Mouse (Mus musculus): ENCODE measurements around the gene Tmem33. TPM values are rescaled to one million over a fixed set of nuclear protein-coding genes. Genes with fewer than 3 reads are reported as not detected.

Tmem33 gene
- total RNA-seq, 1 experiment from 2014 or later, result 128 TPM

GRCm38 (mm10) chr5:67258473-67258872, 1.9 kb upstream of the Tmem33 start:
- no peak for DNase-seq

DNA sequence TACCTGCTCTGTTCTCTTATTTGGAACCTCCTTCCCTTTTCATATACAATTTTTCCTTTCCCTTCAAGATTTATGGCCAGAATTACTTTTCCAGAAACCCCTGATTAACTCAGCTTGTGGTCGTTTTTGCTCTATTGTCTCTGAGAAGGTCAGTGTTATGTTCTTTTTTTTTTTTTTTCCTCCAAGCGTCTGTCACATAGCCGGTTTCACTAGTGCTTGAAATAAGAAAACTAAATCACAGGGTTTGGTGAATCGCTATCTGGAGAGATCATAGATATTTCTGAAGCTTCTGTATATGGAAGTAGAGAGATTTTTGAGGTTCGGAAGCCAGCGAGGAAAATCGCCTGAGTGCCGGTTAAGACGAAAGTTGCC, 220 bp upstream of the Tmem33 start:
- no peak for DNase-seq

DNA sequence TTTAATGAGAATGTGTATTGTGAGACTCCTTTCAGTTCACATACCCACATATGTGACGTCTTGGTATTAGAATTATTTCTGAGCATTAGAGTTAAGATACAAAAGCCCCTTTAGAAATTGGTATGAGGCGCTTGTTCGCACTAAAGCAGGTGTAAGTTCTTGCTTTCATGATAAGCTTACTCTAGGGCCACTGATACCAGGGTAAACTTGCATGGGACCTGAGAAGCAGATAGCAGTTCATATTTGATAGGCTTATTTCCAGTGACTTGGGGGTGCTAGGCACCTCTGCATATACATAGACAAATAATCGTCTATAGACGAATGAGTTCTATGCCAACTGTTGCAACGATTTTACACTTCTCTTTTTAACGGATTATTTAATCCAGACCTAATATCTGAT, 2.6 kb downstream of the Tmem33 start:
- no peak for DNase-seq

GRCm38 (mm10) chr5:67266106-67266505, 5.7 kb downstream of the Tmem33 start:
- DNase-seq, result no peak

DNA sequence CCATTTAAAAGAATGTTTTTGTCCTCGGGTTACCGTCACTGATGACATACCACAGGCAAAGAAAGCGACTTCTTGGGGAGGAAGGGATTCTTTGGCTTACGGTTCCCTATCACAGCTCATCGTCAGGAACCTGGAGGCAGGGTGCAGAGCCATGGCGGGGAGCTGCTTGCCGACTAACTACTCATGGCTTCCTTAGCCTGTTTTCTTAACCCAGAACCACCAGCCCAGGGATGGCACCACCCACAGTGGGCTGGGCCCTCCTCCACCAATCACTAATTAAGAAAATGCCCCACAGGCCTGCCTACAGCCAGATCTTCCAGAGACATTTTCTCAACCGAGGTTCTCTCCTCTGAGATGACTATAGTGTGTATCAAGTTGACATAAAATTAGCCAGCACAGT, 8.9 kb downstream of the Tmem33 start:
- no peak for DNase-seq

DNA sequence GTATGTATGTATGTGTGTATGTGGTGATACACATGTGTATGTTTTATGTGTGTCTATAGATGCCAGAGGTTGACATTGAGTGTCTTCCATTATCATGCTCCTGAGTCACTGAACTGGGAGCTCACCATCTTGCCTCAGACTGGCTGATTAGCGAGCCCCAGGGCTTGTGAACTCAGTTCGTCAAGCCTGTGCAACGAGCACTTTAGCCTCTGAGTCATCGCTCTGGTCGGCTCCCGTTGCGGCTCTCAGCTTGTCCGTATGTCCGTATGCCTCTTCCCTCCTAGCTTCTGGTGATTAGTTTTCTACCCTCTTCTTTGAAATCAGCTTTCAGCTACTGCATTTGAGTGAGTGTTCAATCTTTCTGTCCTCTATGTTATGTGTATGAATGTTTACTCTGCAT, 19.0 kb downstream of the Tmem33 start:
- no peak for DNase-seq

DNA sequence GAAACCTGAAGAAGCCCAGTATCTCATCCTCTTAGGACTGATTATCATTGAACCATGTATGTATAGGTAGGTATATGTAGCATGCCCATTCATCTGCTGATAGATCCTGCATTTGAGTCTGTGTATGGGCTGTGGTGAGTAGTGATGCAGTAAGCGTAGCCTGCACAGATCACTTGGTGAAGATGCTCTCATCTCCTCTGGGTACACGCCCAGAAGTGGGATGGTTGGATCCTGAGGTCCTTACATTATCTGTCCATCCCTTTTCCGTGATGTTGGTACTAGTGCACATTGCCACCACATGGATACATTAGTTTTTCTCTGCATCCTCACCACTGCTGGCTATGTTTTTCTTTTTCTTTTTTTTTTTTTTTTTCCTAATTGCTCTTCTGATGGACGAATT, 19.5 kb downstream of the Tmem33 start:
- DNase-seq, result no peak

- no peak for DNase-seq
Measured at GRCm38 (mm10) chr5:67280400-67280799, 20.0 kb downstream of the Tmem33 start.

DNA sequence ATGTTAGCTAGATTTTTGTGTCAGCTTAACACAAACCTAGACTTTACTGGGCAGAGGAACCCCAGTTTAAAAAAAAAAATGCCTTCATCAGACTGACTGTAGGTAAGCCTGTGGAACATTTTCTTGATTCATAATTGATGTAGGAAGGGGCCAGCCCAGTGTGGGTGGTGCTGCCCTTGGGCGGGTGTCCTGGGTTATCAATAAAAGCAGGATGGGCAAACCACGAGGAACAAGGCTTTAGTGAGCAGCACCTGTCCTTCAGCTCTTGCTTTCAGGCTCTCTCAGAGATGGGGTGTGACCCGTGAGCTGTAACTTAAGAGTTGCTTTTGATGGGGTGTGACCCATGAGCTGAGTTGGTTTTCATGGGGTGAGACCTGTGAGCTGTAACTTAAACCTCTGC, 34.7 kb downstream of the Tmem33 start:
- DNase-seq, result no peak

- DNase-seq, result no peak
Measured at GRCm38 (mm10) chr5:67295682-67296081, 35.3 kb downstream of the Tmem33 start.

DNA sequence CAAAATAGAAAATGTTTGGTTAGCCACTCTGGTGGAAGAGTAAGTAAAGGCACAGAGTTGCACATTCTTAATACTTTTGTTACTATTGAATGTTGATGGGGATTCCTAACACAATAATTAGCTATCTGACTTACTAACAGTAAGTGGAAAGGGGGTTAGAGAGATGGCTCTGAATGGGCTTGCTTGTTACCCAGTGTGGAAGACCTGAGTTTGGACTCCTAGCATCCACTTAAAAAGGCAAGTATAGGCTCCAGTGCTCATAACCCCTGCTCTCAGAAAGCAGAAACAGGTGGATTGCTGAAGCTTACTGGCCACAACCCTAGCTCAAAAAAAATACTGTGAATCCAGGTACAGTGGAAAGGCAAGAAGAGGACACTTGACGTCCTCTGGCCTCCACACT, 35.8 kb downstream of the Tmem33 start:
- no peak for DNase-seq

- no peak for DNase-seq
Measured at GRCm38 (mm10) chr5:67297026-67297813, 36.9 kb downstream of the Tmem33 start.

DNA sequence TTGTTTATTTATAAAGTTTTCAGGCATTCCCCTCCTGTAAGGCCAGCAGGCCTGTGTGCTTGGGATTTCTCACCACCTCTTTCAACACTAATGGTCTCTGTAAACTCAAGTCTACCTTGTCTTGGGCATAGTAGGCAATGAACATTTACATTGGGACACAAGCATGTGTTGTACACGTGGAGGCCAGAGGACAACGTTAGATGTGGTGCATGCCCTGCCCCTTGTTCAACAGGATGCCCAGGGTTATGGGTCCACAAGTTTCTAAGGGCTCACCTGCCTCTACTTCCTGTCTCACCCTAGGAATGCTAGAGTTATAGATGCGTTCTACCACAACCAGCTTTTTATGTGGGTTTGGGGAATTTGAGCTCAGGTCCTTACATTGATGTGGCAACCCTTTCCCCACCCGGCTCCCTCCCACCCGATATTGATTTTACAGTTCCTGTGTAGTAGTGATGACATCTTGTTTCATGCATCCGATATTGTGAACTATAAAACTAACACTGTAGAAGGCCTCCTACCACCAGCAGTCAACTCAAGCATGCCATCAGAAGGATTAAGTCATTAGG, 39.6 kb downstream of the Tmem33 start:
- no peak for DNase-seq

GRCm38 (mm10) chr5:67300926-67301597, 40.7 kb downstream of the Tmem33 start:
- DNase-seq, result no peak

DNA sequence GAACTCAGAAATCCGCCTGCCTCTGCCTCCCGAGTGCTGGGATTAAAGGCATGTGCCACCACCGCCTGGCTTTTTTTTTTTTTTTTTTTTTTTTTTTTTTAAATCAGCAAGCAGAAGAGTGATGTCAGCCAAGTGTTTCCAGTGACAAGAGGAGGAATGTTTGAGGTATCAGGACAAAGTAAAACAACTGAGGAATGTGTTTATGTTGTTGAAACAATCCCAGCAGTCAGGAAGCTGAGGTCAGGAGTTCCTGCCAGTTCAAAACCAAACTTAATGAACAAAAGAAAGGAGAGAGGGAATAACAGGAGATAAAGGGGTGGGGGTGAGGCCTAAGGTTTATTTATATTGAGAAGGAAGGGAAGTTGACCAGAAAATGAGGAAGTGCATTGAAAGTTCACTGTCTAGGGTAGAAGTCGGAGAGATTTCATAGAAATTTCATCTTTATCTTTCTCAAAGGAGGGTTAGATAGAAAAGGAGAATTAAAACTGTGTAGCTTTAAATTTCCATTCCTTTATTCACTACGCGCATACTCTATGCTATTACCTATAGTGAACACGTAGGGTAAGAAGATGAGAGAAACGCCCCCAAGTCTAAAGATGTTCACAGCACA, 41.5 kb downstream of the Tmem33 start:
- no peak for DNase-seq

DNA sequence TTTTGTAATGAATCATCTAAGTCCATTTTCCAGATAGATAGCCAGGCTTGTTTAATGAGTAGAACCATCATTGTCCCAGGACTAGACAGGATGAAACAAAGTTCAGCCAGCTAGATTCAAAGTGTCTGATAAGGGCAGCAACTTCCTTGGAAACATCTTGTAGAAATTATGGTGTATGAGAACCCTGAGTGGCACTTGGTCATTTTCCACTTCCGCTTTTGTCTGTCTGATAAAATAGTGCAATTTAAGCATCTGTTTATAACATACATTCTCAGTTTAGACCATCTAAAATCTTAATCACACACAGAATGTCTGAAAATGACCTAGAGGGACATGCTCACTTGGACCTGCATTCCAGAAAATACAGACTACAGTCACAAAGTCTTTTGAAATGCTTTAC, 43.5 kb downstream of the Tmem33 start:
- no peak for DNase-seq

DNA sequence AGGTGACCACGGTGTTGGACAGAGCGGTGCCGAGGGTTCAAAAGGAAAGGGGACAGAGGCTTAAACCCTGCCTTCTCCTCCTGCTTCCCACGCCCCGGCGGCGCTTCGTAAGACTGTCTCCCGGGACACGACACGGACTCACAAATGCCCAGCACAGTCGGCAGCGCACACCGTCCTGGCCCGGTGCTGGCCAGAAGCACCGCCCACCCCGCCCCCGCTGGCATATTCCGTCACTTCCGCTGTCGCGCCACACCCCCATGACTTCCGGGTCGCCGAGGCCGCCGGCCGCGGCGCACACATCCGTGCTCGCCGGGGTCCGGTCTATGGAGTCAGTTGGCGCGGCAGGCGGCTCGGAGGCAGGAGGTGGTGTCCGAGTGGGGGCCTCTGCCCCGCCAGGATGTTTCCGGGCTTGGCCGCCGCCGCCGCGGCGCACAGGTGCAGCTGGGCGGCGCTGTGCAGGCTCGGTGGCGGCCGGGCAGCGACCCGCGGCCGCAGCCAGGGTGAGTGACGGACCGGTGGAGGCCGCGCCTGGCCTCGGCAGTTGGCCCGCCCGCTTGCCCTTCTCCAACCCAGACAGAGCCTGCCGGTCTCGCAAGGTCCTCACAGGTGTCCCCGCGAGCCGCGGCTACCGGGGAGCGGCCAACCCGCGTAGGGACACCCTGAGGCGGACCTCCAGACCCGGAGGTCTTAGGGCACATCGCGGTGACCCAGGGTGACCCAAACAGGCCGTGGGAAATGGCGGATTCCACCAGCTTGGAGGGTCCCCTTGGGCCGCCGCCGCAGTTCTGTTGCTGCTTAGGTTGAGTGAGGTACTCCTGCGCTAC, 46.5 kb downstream of the Tmem33 start, which contains the start of gene Slc30a9:
Gene Slc30a9 (plus strand): TSS at position 258 of the 824 bp plus-strand sequence.
- DNase-seq, result peak; percentile 96

GRCm38 (mm10) chr5:67307659-67308222, 47.4 kb downstream of the Tmem33 start:
- DNase-seq, result no peak

DNA sequence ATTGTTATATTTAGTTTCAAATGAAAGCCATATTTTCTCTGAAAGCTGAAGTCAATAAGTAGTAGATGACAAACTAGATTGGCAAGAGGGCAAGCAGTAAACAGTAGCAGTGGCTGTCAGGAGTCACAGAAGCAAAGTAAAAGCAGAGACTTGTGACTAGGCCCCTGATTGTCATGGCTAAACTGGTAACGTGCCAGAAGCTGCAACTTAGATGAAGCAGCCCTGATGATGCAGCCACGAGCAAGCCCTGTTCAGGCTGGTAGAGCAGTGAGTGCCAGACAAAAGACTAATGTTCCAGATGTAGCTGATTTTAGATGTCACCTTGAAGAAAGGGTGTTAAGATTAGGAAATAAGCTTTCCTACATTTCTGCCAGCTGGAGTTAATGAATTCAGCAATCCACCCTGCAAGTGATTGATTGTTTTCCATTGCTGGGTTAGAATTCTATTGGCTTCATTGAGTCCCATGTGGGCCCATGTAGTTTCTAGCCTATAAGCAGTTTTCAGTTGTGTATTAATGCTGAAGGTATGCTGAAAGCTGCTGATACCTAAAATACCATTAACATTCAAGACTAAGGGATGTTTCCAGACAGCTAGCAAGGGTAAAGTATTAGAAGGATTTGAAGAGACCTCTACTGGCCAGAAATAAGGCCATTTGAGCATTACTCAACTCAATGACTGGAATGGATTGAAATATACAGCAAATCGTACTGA, 51.6 kb downstream of the Tmem33 start:
- no peak for DNase-seq

DNA sequence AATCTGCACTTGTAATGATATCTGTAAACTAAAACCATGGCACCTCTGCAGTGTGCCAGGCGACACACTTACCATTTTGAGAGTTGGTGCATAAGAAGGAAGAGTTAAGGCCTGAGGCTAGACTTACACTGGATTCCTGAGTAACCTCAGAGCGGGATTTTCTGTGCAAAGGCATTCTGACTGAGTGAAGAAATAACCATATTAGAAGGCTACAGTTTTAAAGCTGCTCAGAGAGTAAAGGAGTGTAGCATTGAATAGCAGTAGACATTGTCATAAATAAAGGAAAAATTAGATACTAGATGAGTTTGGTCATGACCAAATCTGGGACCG, 52.1 kb downstream of the Tmem33 start:
- DNase-seq, result no peak

- no peak for DNase-seq
Measured at GRCm38 (mm10) chr5:67321656-67322268, 61.4 kb downstream of the Tmem33 start.
